Mouse (Mus musculus) stomach, embryonic 14.5 days (tissue): ENCODE results near the gene P2rx6. TPM values are rescaled to one million over a fixed set of nuclear protein-coding genes. Genes with fewer than 3 reads are reported as not detected.

Source experiments
- ATAC-seq: fragments of 200-750 bp; cut with Nextera tagmentation; 2 replicates; pipeline ENCODE4 v1.8.0; 2017; ENCODE audit warnings: low read depth, moderate TSS enrichment; ENCODE audit not compliant: insufficient number of reproducible peaks, insufficient read depth, low FRiP score
- H3K27ac ChIP-seq: fragments of 300-500 bp; sonication (generic); 2 replicates; pipeline ENCODE4 v1.5.1; 2014; ENCODE audit warnings: mild to moderate bottlenecking, low read length, moderate library complexity, mixed read lengths
- H3K27me3 ChIP-seq: fragments of 300-500 bp; sonication (generic); 2 replicates; pipeline ENCODE4 v1.6.1; 2014; ENCODE audit warnings: low read length, control low read depth, mixed read lengths; ENCODE audit not compliant: control insufficient read depth, insufficient read depth
- H3K36me3 ChIP-seq: fragments of 300-500 bp; sonication (generic); 2 replicates; pipeline ENCODE4 v1.6.1; 2014; ENCODE audit warnings: mild to moderate bottlenecking, control low read depth, low read length, moderate library complexity, mixed read lengths; ENCODE audit not compliant: control insufficient read depth, insufficient read depth
- H3K4me1 ChIP-seq: fragments of 300-500 bp; sonication (generic); 2 replicates; pipeline ENCODE4 v1.6.1; 2014; ENCODE audit warnings: low read length, control low read depth, mixed read lengths; ENCODE audit not compliant: control insufficient read depth, insufficient read depth
- H3K4me2 ChIP-seq: fragments of 300-500 bp; sonication (generic); replicated peaks from 2 replicates; pipeline ENCODE4 v1.6.1; 2014; ENCODE audit warnings: low read depth, low read length, control low read depth
- H3K4me3 ChIP-seq: fragments of 300-500 bp; sonication (generic); 2 replicates; pipeline ENCODE4 v1.5.1; 2014; ENCODE audit warnings: low read depth, low read length, control low read depth
- H3K9ac ChIP-seq: fragments of 300-500 bp; sonication (generic); replicated peaks from 2 replicates; pipeline ENCODE4 v1.6.1; 2014; ENCODE audit warnings: low read depth, mild to moderate bottlenecking, control low read depth, low read length, moderate library complexity, mixed read lengths
- H3K9me3 ChIP-seq: fragments of 300-500 bp; sonication (generic); 2 replicates; pipeline ENCODE4 v1.6.1; 2016; ENCODE audit warnings: low read depth, low read length, control low read depth; ENCODE audit not compliant: control insufficient read depth
- WGBS: fragments of 180-500 bp; shearing (Covaris S2); extraction: QIAGEN DNeasy Blood & Tissue Kit; methylation state at CpG from one replicate; pipeline ENCODE4 v1.1.7; 2014; 5-methylcytosine and 5-hydroxymethylcytosine counted together
- polyA plus RNA-seq: library from polyadenylated mRNA; unstranded; fragments of >200 nt; fragmentation: Nextera tagmentation; extraction: Ambion mirVana; gene quantifications from 2 replicates; pipeline ENCODE4 v1.2.1, GENCODE M21; 2014

The P2rx6 gene
- polyA plus RNA-seq = 0.90 and 0.93 TPM in 2 replicates

GRCm38 (mm10) chr16:17561751-17562208 is at the start of gene P2rx6:
Gene P2rx6, plus strand, starts transcription at chr16:17561885.
- Histone ChIP-seq H3K27ac (peak within 1 kb of the TSS; percentile 73), H3K4me2 (peak within 1 kb of the TSS; percentile 60), H3K4me1 (peaks cover 26% of the 10 kb centered on the region), H3K9me3 (no peaks in the 10 kb centered on the region), H3K27me3 (no peaks in the 10 kb centered on the region), H3K36me3 (no peaks in the 10 kb centered on the region), H3K4me3 (peak within 1 kb of the TSS; percentile 22), H3K9ac (no peak within 1 kb of the TSS; the same call in 1 of the 2 replicates)
- WGBS = 3% methylated on average over 10 of the region's 10 CpGs
- peak; percentile 47; the same call in 1 of the 2 replicates for ATAC-seq

- ATAC-seq = no peak
- no peak overlapping the region for H3K4me3 ChIP-seq
- no peaks in the 10 kb centered on the region for H3K9me3 ChIP-seq
- no peaks in the 10 kb centered on the region for H3K4me1 ChIP-seq
- no peaks in the 10 kb centered on the region for H3K27me3 ChIP-seq
- H3K36me3 ChIP-seq = peaks cover 80% of the 10 kb centered on the region
- no peak overlapping the region for H3K27ac ChIP-seq
- no peak overlapping the region for H3K9ac ChIP-seq
- WGBS = 80% methylated on average over 2 of the region's 2 CpGs
- H3K4me2 ChIP-seq = no peak overlapping the region
Measured at GRCm38 (mm10) chr16:17518910-17519309, 42.8 kb upstream of the P2rx6 start.

- Histone ChIP-seq H3K4me1 (no peaks in the 10 kb centered on the region), H3K36me3 (peaks cover 91% of the 10 kb centered on the region), H3K9ac (no peak overlapping the region), H3K9me3 (no peaks in the 10 kb centered on the region), H3K27ac (no peak overlapping the region), H3K4me3 (no peak overlapping the region), H3K27me3 (no peaks in the 10 kb centered on the region), H3K4me2 (no peak overlapping the region)
- 90% methylated on average over 11 of the region's 11 CpGs for WGBS
- ATAC-seq = no peak
Measured at GRCm38 (mm10) chr16:17524156-17524555, 37.5 kb upstream of the P2rx6 start.

GRCm38 (mm10) chr16:17525524-17525923 is 36.2 kb upstream of the P2rx6 start:
- no peak overlapping the region for H3K27ac ChIP-seq
- H3K9ac ChIP-seq = no peak overlapping the region
- H3K36me3 ChIP-seq = peaks cover 77% of the 10 kb centered on the region
- H3K27me3 ChIP-seq = no peaks in the 10 kb centered on the region
- peaks cover 6% of the 10 kb centered on the region for H3K4me1 ChIP-seq
- no peak overlapping the region for H3K4me3 ChIP-seq
- no peak for ATAC-seq
- no peaks in the 10 kb centered on the region for H3K9me3 ChIP-seq
- H3K4me2 ChIP-seq = no peak overlapping the region
- WGBS = 79% methylated on average over 3 of the region's 3 CpGs

- Histone ChIP-seq H3K4me2 (no peak overlapping the region), H3K9ac (no peak overlapping the region), H3K4me1 (peaks cover 6% of the 10 kb centered on the region), H3K27ac (no peak overlapping the region), H3K27me3 (no peaks in the 10 kb centered on the region), H3K4me3 (no peak overlapping the region), H3K36me3 (peaks cover 70% of the 10 kb centered on the region), H3K9me3 (no peaks in the 10 kb centered on the region)
- WGBS = 85% methylated on average over 6 of the region's 6 CpGs
- no peak for ATAC-seq
Measured at GRCm38 (mm10) chr16:17526223-17526622, 35.5 kb upstream of the P2rx6 start.

- H3K27ac ChIP-seq = no peak overlapping the region
- no peaks in the 10 kb centered on the region for H3K9me3 ChIP-seq
- H3K4me3 ChIP-seq = no peak overlapping the region
- no peak overlapping the region for H3K9ac ChIP-seq
- H3K4me2 ChIP-seq = no peak overlapping the region
- peaks cover 12% of the 10 kb centered on the region for H3K4me1 ChIP-seq
- peaks cover 57% of the 10 kb centered on the region for H3K36me3 ChIP-seq
- no peak for ATAC-seq
- H3K27me3 ChIP-seq = no peaks in the 10 kb centered on the region
Measured at GRCm38 (mm10) chr16:17527606-17528005, 34.1 kb upstream of the P2rx6 start.

- Histone ChIP-seq H3K4me1 (peaks cover 12% of the 10 kb centered on the region), H3K27ac (no peak overlapping the region), H3K9me3 (no peaks in the 10 kb centered on the region), H3K9ac (no peak overlapping the region), H3K36me3 (peaks cover 51% of the 10 kb centered on the region), H3K4me2 (no peak overlapping the region), H3K4me3 (no peak overlapping the region), H3K27me3 (no peaks in the 10 kb centered on the region)
- 89% methylated on average over 13 of the region's 13 CpGs for WGBS
- no peak for ATAC-seq
Measured at GRCm38 (mm10) chr16:17528276-17528675, 33.4 kb upstream of the P2rx6 start.

- H3K27ac ChIP-seq = peak overlapping the region; percentile 96
- 14% methylated on average over 17 of the region's 17 CpGs for WGBS
- no peak for ATAC-seq
Measured at GRCm38 (mm10) chr16:17529981-17530586, 31.6 kb upstream of the P2rx6 start.

More at GRCm38 (mm10) chr16:17529981-17530586, 31.6 kb upstream of the P2rx6 start:
- H3K4me2 ChIP-seq = peak overlapping the region; percentile 87
- H3K4me3 ChIP-seq = peak overlapping the region; percentile 46
- peaks cover 37% of the 10 kb centered on the region for H3K36me3 ChIP-seq
- H3K9ac ChIP-seq = peak overlapping the region; percentile 62
- H3K4me1 ChIP-seq = peaks cover 12% of the 10 kb centered on the region
- no peaks in the 10 kb centered on the region for H3K9me3 ChIP-seq
- no peaks in the 10 kb centered on the region for H3K27me3 ChIP-seq
